Mouse (Mus musculus) myocyte (in vitro differentiated cells): ENCODE results near the gene Arsj.

Experiments used
- CEBPB ChIP-seq: IDR thresholded peaks from 2 replicates; pipeline ENCODE4 v1.6.1; 2011; ENCODE audit warnings: mild to moderate bottlenecking, moderate library complexity; ENCODE audit not compliant: poor library complexity, insufficient read depth, severe bottlenecking
- E2F4 ChIP-seq: IDR thresholded peaks from one replicate; pipeline ENCODE4 v1.6.1; 2011; ENCODE audit warnings: mild to moderate bottlenecking, control low read depth, moderate library complexity; ENCODE audit not compliant: insufficient read depth
- MAX ChIP-seq: IDR thresholded peaks from one replicate; pipeline ENCODE4 v1.6.1; 2011; ENCODE audit warnings: low read depth, mild to moderate bottlenecking, control low read depth
- MYOD1 ChIP-seq, 3 experiments: IDR thresholded peaks; one replicate each; pipeline ENCODE4 v1.6.1; 2011; ENCODE audit warnings: control low read depth in 2 of 3, low read depth in 2 of 3, mild to moderate bottlenecking in 2 of 3, moderate library complexity in 1 of 3; ENCODE audit not compliant: insufficient read length in 2 of 3, control insufficient read depth in 1 of 3
- MYOG ChIP-seq, 3 experiments: IDR thresholded peaks; one replicate each; pipeline ENCODE4 v1.6.1; 2011; ENCODE audit warnings: control low read depth in 2 of 3, low read depth in 2 of 3, mild to moderate bottlenecking in 2 of 3; ENCODE audit not compliant: insufficient read length in 2 of 3, control insufficient read depth in 1 of 3, insufficient read depth in 1 of 3
- POLR2A ChIP-seq: IDR thresholded peaks from one replicate; pipeline ENCODE4 v1.6.1; 2011; ENCODE audit warnings: low read depth, mild to moderate bottlenecking, control low read depth, moderate library complexity; ENCODE audit not compliant: insufficient read length
- POLR2AphosphoS2 ChIP-seq: IDR thresholded peaks from one replicate; pipeline ENCODE4 v1.6.1; 2011; ENCODE audit warnings: low read depth, control low read depth; ENCODE audit not compliant: insufficient read length
- REST ChIP-seq: IDR thresholded peaks from one replicate; pipeline ENCODE4 v1.6.1; 2011; ENCODE audit warnings: mild to moderate bottlenecking, control low read depth, moderate library complexity; ENCODE audit not compliant: insufficient read depth, insufficient read length
- SRF ChIP-seq: IDR thresholded peaks from one replicate; pipeline ENCODE4 v1.6.1; 2011; ENCODE audit warnings: low read depth; ENCODE audit not compliant: control insufficient read depth, insufficient read length
- TCF12 ChIP-seq: IDR thresholded peaks from one replicate; pipeline ENCODE4 v1.6.1; 2011; ENCODE audit warnings: mild to moderate bottlenecking, control low read depth; ENCODE audit not compliant: poor library complexity, insufficient read depth, severe bottlenecking
- TCF3 ChIP-seq: IDR thresholded peaks from one replicate; pipeline ENCODE4 v1.6.1; 2011; ENCODE audit warnings: low read depth, control low read depth; ENCODE audit not compliant: insufficient read length
- USF1 ChIP-seq: IDR thresholded peaks from one replicate; pipeline ENCODE4 v1.6.1; 2011; ENCODE audit warnings: low read depth, mild to moderate bottlenecking, control low read depth, moderate library complexity

DNA sequence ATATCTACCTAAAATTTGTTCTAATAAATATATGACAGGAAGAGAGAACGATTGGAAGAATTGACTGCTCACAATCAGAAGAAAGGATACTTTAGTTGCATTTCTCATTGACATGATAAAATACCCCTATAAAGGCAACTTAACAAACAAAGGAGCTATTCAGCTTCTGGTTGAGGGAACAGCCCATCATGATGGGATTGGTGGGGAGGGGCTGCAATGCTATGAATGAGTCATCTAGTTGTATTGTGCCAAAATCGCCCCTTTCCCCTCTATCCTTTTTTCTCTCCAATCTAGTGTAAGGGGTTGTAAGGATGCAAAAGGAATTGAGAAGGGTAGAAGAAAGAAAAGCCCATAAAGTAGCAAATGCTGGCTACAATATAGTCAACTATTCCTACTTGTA, 100.8 kb downstream of the Arsj start:
- TF ChIP-seq POLR2A (no peak), MAX (no peak), USF1 (no peak), E2F4 (no peak), CEBPB (no peak), MYOD1 (IDR thresholded peaks at IDR 0.05; ENCODE audit: control insufficient read depth in 1 of 3, insufficient read length in 2 of 3, low read depth in 2 of 3) (no peak), POLR2AphosphoS2 (no peak), TCF12 (no peak), MYOG (IDR thresholded peaks at IDR 0.05; ENCODE audit: control insufficient read depth in 1 of 3, insufficient read depth in 1 of 3, insufficient read length in 2 of 3, low read depth in 2 of 3) (no peak), SRF (no peak), TCF3 (no peak), REST (no peak)
